Mouse (Mus musculus): ENCODE measurements around the gene Ppm1l.

Gene Ppm1l

DNA sequence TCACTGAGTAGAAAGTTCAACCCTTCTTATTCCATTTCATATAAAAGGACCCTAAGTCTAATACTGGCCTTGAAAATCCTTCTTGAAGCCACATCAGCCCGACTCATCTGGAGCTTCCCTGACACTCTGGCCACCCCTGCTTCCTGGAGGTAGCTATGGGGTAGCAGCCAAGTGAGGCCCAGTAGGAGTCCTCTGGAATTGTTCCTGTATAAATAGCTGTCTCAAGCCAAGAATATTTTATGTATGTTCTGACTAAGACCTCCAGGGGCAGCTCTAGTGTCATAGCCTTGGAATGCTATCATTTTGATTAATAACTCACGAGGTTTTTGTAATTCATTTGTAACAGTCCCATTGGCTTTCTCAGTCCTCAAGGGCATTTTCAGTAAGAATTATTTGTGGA is 169.1 kb downstream of the Ppm1l start:
- Histone ChIP-seq H3K9me3 (ENCODE audit: low read length) (no peaks in the 10 kb centered on the region), H3K4me1 (replicated peaks; ENCODE audit: low read depth, low read length) (no peaks in the 10 kb centered on the region), H3K27me3 (ENCODE audit: insufficient read depth, low read length) (no peaks in the 10 kb centered on the region), H3K4me3 (replicated peaks; ENCODE audit: low read length) (no peak overlapping the region), H3K36me3 (ENCODE audit: insufficient read depth, low read length) (no peaks in the 10 kb centered on the region)
- TF ChIP-seq CTCF (conservative IDR thresholded peaks at IDR 0.05; ENCODE audit: low read length) (no peak), NANOG (IDR thresholded peaks at IDR 0.05; ENCODE audit: borderline replicate concordance, low read length) (no peak), POU5F1 (IDR thresholded peaks at IDR 0.05; ENCODE audit: borderline replicate concordance, low read length) (no peak)

DNA sequence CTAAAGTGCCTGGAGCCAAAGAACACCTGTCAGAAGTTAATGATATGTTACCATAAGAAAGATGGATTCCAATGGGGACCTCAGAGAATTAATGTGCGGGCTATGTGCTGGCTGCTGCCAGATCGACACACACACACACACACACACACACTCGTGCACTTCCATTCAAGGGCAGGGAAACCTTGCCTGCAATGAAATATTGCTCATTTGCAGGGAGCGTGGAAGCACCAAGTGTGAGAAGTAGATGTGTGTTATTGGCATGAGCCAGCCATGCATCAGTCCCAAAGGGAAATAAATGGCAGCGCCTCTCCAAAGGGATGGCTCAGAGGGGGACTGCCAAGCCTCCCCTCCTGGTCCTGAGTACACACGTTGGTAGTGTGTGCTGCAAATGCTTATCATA is 170.8 kb downstream of the Ppm1l start:
- no peaks in the 10 kb centered on the region for H3K9me3 ChIP-seq (ENCODE audit: low read length)
- no peaks in the 10 kb centered on the region for H3K4me1 ChIP-seq (replicated peaks; ENCODE audit: low read depth, low read length)
- no peaks in the 10 kb centered on the region for H3K36me3 ChIP-seq (ENCODE audit: insufficient read depth, low read length)
- H3K4me3 ChIP-seq (replicated peaks; ENCODE audit: low read length), result no peak overlapping the region
- no peak for TF ChIP-seq POU5F1 (IDR thresholded peaks at IDR 0.05; ENCODE audit: borderline replicate concordance, low read length)
- TF ChIP-seq NANOG (IDR thresholded peaks at IDR 0.05; ENCODE audit: borderline replicate concordance, low read length), result no peak
- TF ChIP-seq CTCF (conservative IDR thresholded peaks at IDR 0.05; ENCODE audit: low read length), result no peak
- H3K27me3 ChIP-seq (ENCODE audit: insufficient read depth, low read length), result no peaks in the 10 kb centered on the region

DNA sequence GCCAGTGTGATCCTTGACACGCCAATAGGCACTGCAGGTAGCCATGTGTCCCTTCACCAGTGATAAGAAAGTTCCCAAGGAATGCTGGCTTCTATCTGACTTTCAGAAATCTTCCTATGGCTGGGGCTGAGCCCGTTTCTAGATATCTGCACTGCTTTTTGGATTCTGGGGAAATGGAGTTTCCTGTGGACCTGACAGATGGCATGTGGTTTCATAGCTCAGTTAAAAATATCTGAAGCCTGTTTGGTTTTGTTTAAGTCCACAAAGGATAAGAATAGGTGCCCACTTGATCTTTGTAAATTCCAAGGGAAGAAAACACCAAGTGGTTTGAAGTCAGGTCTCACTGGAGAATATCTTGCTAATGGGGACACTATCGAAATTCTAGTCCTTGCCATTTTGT is 173.0 kb downstream of the Ppm1l start:
- Histone ChIP-seq H3K4me3 (replicated peaks; ENCODE audit: low read length) (no peak overlapping the region), H3K36me3 (ENCODE audit: insufficient read depth, low read length) (no peaks in the 10 kb centered on the region), H3K27me3 (ENCODE audit: insufficient read depth, low read length) (no peaks in the 10 kb centered on the region), H3K9me3 (ENCODE audit: low read length) (no peaks in the 10 kb centered on the region), H3K4me1 (replicated peaks; ENCODE audit: low read depth, low read length) (no peaks in the 10 kb centered on the region)
- no peak for TF ChIP-seq CTCF (conservative IDR thresholded peaks at IDR 0.05; ENCODE audit: low read length)
- TF ChIP-seq NANOG (IDR thresholded peaks at IDR 0.05; ENCODE audit: borderline replicate concordance, low read length), result no peak
- TF ChIP-seq POU5F1 (IDR thresholded peaks at IDR 0.05; ENCODE audit: borderline replicate concordance, low read length), result no peak

DNA sequence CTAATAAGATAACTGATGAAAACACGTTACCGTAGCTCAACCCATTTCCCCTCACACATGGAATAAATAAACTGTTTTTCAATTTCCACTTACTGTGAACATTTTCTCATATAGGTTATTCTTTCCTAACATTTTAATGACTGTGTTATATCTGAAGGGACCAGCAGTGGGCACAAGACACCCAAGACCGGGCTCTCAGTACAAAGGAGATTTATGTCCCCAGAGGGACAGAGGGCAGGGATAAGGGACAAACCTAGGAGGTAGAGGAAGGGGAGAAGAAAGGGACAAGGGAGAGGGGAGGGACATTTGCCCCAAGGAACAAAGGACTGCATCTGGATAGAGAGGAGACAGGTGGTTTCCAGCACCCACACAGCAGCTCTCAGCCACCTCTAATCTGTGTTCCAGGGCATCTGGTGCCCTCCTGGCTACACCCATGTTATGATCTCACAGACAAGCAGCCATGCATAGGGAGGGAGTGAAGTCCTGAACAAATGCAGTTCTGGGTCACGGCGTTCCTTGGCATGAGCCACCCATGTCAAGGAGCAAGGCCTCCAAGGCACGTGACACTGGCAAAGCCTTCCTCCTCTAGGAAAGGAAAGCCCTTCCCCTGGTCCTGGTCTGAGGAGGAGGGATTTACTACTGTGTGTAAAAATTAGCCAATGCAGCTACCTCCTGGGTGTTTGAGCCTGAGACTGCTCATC is 174.5 kb downstream of the Ppm1l start:
- H3K9me3 ChIP-seq (ENCODE audit: low read length), result no peaks in the 10 kb centered on the region
- H3K36me3 ChIP-seq (ENCODE audit: insufficient read depth, low read length), result no peaks in the 10 kb centered on the region
- H3K4me1 ChIP-seq (replicated peaks; ENCODE audit: low read depth, low read length), result no peaks in the 10 kb centered on the region; the same call in 1 of the 2 replicates
- no peak for TF ChIP-seq NANOG (IDR thresholded peaks at IDR 0.05; ENCODE audit: borderline replicate concordance, low read length)
- no peak for TF ChIP-seq CTCF (conservative IDR thresholded peaks at IDR 0.05; ENCODE audit: low read length)
- no peak for TF ChIP-seq POU5F1 (IDR thresholded peaks at IDR 0.05; ENCODE audit: borderline replicate concordance, low read length)
- no peak overlapping the region for H3K4me3 ChIP-seq (replicated peaks; ENCODE audit: low read length)
- no peaks in the 10 kb centered on the region for H3K27me3 ChIP-seq (ENCODE audit: insufficient read depth, low read length)

DNA sequence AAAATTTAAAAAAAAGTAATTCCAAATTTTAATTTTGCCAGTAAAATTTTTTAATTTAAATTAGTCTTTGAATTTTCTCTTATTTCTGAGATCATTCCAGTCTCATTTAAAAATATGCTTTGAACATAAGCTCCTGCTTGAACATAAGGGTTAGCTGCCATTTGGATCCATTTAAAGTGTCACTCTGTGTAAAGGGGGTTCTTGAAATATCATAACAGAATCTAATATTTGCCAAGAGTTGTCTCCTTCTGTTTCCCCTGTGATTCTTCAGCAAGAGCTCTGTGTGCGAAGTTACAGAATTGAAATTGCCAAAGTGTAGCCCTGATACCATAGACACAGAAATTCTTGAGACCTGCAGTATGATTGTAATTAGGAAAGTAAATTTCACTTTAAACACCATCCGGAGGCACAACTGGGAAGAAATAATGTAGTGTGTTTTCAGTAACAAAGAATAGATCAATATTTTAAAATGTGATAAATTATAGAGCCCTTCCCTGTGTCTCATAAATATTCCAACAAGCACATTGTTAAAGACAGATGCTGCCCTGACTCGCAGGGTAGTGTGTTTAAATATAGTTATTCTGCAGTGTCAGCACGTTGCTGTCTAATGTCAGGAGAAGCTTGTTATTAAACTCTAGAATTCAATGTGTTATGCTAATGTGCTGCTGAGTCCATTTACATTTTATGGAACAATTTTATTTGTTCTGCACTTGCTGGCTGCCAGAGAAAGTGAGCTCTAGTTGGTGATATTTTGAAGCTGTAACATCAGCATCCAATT is 177.8 kb downstream of the Ppm1l start:
- Histone ChIP-seq H3K4me1 (replicated peaks; ENCODE audit: low read depth, low read length) (no peaks in the 10 kb centered on the region; the same call in 1 of the 2 replicates), H3K36me3 (ENCODE audit: insufficient read depth, low read length) (no peaks in the 10 kb centered on the region), H3K4me3 (replicated peaks; ENCODE audit: low read length) (no peak overlapping the region), H3K27me3 (ENCODE audit: insufficient read depth, low read length) (no peaks in the 10 kb centered on the region), H3K9me3 (ENCODE audit: low read length) (no peaks in the 10 kb centered on the region)
- TF ChIP-seq NANOG (IDR thresholded peaks at IDR 0.05; ENCODE audit: borderline replicate concordance, low read length), result no peak
- TF ChIP-seq POU5F1 (IDR thresholded peaks at IDR 0.05; ENCODE audit: borderline replicate concordance, low read length), result no peak
- no peak for TF ChIP-seq CTCF (conservative IDR thresholded peaks at IDR 0.05; ENCODE audit: low read length)

DNA sequence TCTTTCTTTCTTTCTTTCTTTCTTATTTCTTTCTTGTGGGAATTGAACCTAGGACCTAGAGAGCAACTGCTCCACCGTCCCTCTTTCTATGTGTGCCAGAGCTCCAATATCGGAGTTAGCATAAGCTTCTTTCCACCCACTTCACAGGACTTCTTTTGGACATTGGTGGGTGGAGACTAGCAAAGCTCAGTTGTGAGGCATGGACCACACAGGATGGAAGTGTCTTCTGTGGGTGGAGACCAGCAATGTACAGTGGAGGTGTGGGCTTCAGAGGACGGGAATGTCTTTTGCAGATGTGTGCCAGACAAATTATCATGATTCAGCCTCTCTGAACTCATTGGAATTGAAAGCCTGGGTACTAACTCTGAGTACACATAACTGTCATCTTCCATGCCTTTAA is 180.5 kb downstream of the Ppm1l start:
- Histone ChIP-seq H3K36me3 (ENCODE audit: insufficient read depth, low read length) (no peaks in the 10 kb centered on the region), H3K4me1 (replicated peaks; ENCODE audit: low read depth, low read length) (peaks cover 6% of the 10 kb centered on the region), H3K27me3 (ENCODE audit: insufficient read depth, low read length) (no peaks in the 10 kb centered on the region), H3K9me3 (ENCODE audit: low read length) (no peaks in the 10 kb centered on the region), H3K4me3 (replicated peaks; ENCODE audit: low read length) (no peak overlapping the region)
- TF ChIP-seq CTCF (conservative IDR thresholded peaks at IDR 0.05; ENCODE audit: low read length), result no peak
- TF ChIP-seq NANOG (IDR thresholded peaks at IDR 0.05; ENCODE audit: borderline replicate concordance, low read length), result no peak
- TF ChIP-seq POU5F1 (IDR thresholded peaks at IDR 0.05; ENCODE audit: borderline replicate concordance, low read length), result no peak

DNA sequence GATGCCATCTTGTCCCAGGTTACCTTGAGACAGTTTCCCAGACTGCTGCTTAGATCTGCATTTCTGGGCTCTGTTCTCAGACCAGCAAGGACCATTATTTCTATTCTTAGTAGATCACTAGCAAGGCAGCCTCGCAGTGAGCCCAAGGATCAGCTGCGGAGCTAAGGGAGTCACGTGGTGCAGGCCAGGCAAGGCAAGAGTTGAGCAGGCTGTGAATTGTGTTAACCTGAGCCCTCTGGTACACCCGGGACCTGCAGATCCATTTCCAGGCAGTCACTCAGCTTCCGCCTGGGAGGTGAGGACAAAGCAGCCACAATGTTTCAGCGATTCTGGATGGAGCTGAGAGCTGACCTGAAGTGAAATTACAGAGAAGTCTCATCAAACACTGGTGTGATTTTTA is 185.3 kb downstream of the Ppm1l start:
- Histone ChIP-seq H3K27me3 (ENCODE audit: insufficient read depth, low read length) (no peaks in the 10 kb centered on the region), H3K4me1 (replicated peaks; ENCODE audit: low read depth, low read length) (peaks cover 11% of the 10 kb centered on the region), H3K9me3 (ENCODE audit: low read length) (no peaks in the 10 kb centered on the region), H3K4me3 (replicated peaks; ENCODE audit: low read length) (no peak overlapping the region), H3K36me3 (ENCODE audit: insufficient read depth, low read length) (no peaks in the 10 kb centered on the region)
- TF ChIP-seq POU5F1 (IDR thresholded peaks at IDR 0.05; ENCODE audit: borderline replicate concordance, low read length) (no peak), NANOG (IDR thresholded peaks at IDR 0.05; ENCODE audit: borderline replicate concordance, low read length) (no peak), CTCF (conservative IDR thresholded peaks at IDR 0.05; ENCODE audit: low read length) (no peak)

DNA sequence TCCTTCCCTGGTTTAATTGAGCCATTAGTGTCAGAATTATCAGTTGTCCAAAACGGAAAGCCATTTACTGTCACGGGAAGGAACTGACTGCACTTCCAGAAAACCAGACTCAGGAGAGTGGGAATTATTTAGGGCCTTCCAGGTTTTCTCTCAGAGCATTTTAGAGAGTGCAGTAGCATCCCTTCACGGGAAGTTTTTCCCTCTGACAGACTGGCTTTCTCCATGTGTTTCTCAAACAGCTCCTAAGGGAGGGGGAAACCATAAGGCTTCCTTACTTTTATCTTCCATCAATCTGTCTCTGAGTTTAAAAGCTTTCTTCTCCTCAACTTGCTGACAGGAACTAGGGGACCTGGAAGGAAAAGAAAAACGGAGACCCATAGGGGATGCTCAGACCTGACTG is 185.9 kb downstream of the Ppm1l start:
- 0 out of 2 replicates have a peak, but pooled peaks cover under 1% of the 10 kb centered on the region for H3K27me3 ChIP-seq (ENCODE audit: insufficient read depth, low read length)
- no peak overlapping the region for H3K4me3 ChIP-seq (replicated peaks; ENCODE audit: low read length)
- TF ChIP-seq POU5F1 (IDR thresholded peaks at IDR 0.05; ENCODE audit: borderline replicate concordance, low read length) (no peak), NANOG (IDR thresholded peaks at IDR 0.05; ENCODE audit: borderline replicate concordance, low read length) (no peak), CTCF (conservative IDR thresholded peaks at IDR 0.05; ENCODE audit: low read length) (no peak)
- peaks cover 11% of the 10 kb centered on the region for H3K4me1 ChIP-seq (replicated peaks; ENCODE audit: low read depth, low read length)
- H3K36me3 ChIP-seq (ENCODE audit: insufficient read depth, low read length), result no peaks in the 10 kb centered on the region
- H3K9me3 ChIP-seq (ENCODE audit: low read length), result no peaks in the 10 kb centered on the region
